Mouse (Mus musculus): ENCODE results near the gene Eml6. TPM values are rescaled to one million over a fixed set of nuclear protein-coding genes. Genes with fewer than 3 reads are reported as not detected.

Eml6 gene
- polyA plus RNA-seq, 1 experiment, result 2.5 TPM

DNA sequence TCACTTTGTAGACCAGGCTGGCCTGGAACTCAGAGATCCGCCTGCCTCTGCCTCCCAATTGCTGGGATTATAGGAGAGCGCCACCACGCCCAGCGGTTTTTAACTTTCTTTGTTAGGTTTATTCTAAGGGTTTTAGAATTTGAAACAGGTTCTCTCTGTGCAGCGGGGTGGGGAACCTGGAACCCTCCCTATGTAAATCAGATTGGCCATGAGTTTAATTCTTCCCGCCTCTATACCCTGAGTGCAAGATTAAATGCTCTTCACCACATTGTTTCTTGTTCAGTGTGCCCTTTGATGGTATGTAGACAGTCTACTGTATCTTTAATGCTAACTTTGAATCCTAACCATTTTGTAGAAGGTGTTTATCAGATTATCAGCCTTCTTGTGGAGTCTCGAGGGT, 311.7 kb downstream of the Eml6 start:
- 89% methylated on average over 7 of the region's 7 CpGs for WGBS
- TF ChIP-seq POLR2A (IDR thresholded peaks at IDR 0.05; ENCODE audit: low read depth, low read length) (no peak), CTCF (conservative IDR thresholded peaks at IDR 0.05; ENCODE audit: insufficient read depth, insufficient read length, low read depth, low read length) (no peak)

DNA sequence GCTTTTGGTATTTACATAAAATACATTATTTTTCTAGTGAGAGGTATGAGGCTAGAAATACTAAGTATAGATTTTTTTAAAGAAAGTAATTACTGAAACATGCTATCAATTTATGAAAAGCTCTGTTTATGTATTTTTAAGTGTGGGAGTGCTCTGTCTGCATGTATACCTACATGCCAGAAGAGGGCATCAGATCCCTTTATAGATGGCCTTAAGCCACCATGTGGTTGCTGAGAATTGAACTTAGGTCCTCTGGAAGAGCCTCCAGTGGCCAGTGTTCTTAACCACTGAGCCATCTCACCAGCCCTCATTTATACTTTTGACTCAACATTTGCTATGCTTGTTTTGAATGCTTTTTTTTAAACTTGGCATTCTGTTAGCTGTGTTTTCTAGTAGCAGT, 316.3 kb downstream of the Eml6 start:
- Histone ChIP-seq H3K4me1 (ENCODE audit: control insufficient read depth, insufficient read depth, low read length) (peaks cover under 1% of the 10 kb centered on the region), H3K4me3 (ENCODE audit: insufficient read depth, low read depth, low read length) (no peak overlapping the region), H3K27me3 (replicated peaks; ENCODE audit: control insufficient read depth, insufficient read depth, low read length) (no peaks in the 10 kb centered on the region), H3K36me3 (ENCODE audit: control insufficient read depth, insufficient read depth, low read length) (no peaks in the 10 kb centered on the region), H3K27ac (ENCODE audit: insufficient read depth, low read depth, low read length) (no peak overlapping the region)
- DNase-seq, result no peak
- TF ChIP-seq CTCF (conservative IDR thresholded peaks at IDR 0.05; ENCODE audit: insufficient read depth, insufficient read length, low read depth, low read length), result no peak; the same call in 1 of the 2 replicates
- no peak for TF ChIP-seq POLR2A (IDR thresholded peaks at IDR 0.05; ENCODE audit: low read depth, low read length)

More for the DNA sequence above, 311.7 kb downstream of the Eml6 start:
- H3K4me3 ChIP-seq (ENCODE audit: insufficient read depth, low read depth, low read length), result no peak overlapping the region
- no peak overlapping the region for H3K27ac ChIP-seq (ENCODE audit: insufficient read depth, low read depth, low read length)
- no peak for DNase-seq
- H3K27me3 ChIP-seq (replicated peaks; ENCODE audit: control insufficient read depth, insufficient read depth, low read length), result no peaks in the 10 kb centered on the region
- peaks cover 5% of the 10 kb centered on the region for H3K4me1 ChIP-seq (ENCODE audit: control insufficient read depth, insufficient read depth, low read length)
- H3K36me3 ChIP-seq (ENCODE audit: control insufficient read depth, insufficient read depth, low read length), result no peaks in the 10 kb centered on the region

DNA sequence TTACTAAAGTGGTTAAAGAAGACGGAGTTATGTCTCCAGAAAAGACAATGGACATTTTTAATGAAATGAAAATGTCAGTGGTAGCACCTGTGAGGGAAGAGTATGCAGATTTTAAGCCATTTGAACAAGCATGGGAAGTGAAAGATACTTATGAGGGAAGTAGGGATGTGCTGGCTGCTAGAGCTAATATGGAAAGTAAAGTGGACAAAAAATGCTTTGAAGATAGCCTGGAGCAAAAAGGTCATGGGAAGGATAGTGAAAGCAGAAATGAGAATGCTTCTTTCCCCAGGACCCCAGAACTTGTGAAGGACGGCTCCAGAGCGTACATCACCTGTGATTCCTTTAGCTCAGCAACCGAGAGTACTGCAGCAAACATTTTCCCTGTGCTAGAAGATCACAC, 319.0 kb downstream of the Eml6 start:
- H3K4me1 ChIP-seq (ENCODE audit: control insufficient read depth, insufficient read depth, low read length), result peaks cover 2% of the 10 kb centered on the region
- TF ChIP-seq POLR2A (IDR thresholded peaks at IDR 0.05; ENCODE audit: low read depth, low read length) (no peak), CTCF (conservative IDR thresholded peaks at IDR 0.05; ENCODE audit: insufficient read depth, insufficient read length, low read depth, low read length) (no peak)
- H3K27me3 ChIP-seq (replicated peaks; ENCODE audit: control insufficient read depth, insufficient read depth, low read length), result no peaks in the 10 kb centered on the region
- no peaks in the 10 kb centered on the region for H3K36me3 ChIP-seq (ENCODE audit: control insufficient read depth, insufficient read depth, low read length)
- no peak overlapping the region for H3K27ac ChIP-seq (ENCODE audit: insufficient read depth, low read depth, low read length)
- 91% methylated on average over 4 of the region's 4 CpGs for WGBS
- DNase-seq, result no peak
- no peak overlapping the region for H3K4me3 ChIP-seq (ENCODE audit: insufficient read depth, low read depth, low read length)

DNA sequence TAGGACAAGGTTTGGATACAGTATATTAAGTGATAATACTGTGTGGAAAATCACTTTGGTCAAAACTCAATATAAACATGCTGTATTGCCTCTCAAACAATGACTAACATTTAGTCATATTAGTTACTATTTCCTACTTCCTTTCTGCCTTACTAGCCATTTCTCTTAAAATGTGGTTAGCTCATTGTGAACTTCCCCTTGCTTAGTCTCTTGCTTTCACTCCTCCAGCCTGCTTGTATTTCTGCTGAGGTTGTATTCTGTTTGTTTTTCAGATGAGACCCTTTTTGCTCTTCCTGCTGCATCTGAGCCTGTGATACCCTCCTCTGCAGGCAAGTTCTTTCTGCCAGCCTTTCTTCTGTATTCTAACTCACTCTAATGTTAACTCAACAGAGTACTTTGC, 320.6 kb downstream of the Eml6 start:
- no peak for DNase-seq
- no peaks in the 10 kb centered on the region for H3K36me3 ChIP-seq (ENCODE audit: control insufficient read depth, insufficient read depth, low read length)
- peaks cover 2% of the 10 kb centered on the region for H3K4me1 ChIP-seq (ENCODE audit: control insufficient read depth, insufficient read depth, low read length)
- TF ChIP-seq POLR2A (IDR thresholded peaks at IDR 0.05; ENCODE audit: low read depth, low read length), result no peak
- no peak for TF ChIP-seq CTCF (conservative IDR thresholded peaks at IDR 0.05; ENCODE audit: insufficient read depth, insufficient read length, low read depth, low read length)
- no peak overlapping the region for H3K4me3 ChIP-seq (ENCODE audit: insufficient read depth, low read depth, low read length)
- no peak overlapping the region for H3K27ac ChIP-seq (ENCODE audit: insufficient read depth, low read depth, low read length)
- no peaks in the 10 kb centered on the region for H3K27me3 ChIP-seq (replicated peaks; ENCODE audit: control insufficient read depth, insufficient read depth, low read length)

DNA sequence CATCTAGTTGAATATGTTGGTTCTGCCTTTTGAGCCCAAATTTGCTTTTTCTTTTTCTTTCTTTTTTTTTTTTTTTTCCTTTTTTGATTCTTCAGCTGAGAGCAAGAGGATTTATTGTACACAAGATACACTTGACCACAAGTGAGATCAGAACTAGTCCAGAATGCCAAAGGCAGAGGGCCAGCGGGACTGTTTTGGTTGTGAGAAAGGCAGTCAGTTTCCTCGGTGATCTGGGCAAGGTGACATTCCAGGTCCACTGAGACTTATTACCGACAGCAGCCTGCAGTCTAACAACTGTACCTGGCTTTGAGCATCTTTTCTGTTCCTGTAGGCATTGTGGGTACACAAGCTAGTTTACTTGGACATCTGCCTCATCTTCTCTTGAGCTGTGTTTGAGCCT, 323.1 kb downstream of the Eml6 start:
- DNase-seq, result peak; percentile 20
- Histone ChIP-seq H3K4me3 (ENCODE audit: insufficient read depth, low read depth, low read length) (no peak overlapping the region), H3K4me1 (ENCODE audit: control insufficient read depth, insufficient read depth, low read length) (peaks cover 2% of the 10 kb centered on the region), H3K36me3 (ENCODE audit: control insufficient read depth, insufficient read depth, low read length) (no peaks in the 10 kb centered on the region), H3K27me3 (replicated peaks; ENCODE audit: control insufficient read depth, insufficient read depth, low read length) (no peaks in the 10 kb centered on the region), H3K27ac (ENCODE audit: insufficient read depth, low read depth, low read length) (no peak overlapping the region)
- 54% methylated on average over 3 of the region's 3 CpGs for WGBS
- TF ChIP-seq POLR2A (IDR thresholded peaks at IDR 0.05; ENCODE audit: low read depth, low read length) (no peak), CTCF (conservative IDR thresholded peaks at IDR 0.05; ENCODE audit: insufficient read depth, insufficient read length, low read depth, low read length) (no peak)

DNA sequence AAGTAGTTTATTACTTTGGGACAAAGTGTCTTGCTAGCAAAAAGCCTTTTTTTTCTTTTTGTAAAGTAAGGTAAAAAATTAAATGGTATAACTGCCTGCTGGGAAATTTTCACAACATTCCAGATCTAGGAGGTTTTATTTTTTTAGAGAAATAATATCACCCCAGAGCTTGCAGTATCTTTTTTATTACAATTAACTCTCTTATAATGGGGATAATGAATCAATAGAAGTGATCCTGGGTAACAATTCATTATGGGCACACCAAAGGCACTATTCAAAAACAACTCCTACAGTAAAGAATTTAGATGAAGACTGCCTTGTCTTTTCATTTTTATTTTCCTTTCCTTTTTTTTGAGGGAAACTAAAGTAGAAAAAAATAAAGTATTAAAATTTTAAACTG, 331.1 kb downstream of the Eml6 start:
- no peak for TF ChIP-seq POLR2A (IDR thresholded peaks at IDR 0.05; ENCODE audit: low read depth, low read length)
- no peak for TF ChIP-seq CTCF (conservative IDR thresholded peaks at IDR 0.05; ENCODE audit: insufficient read depth, insufficient read length, low read depth, low read length)
- H3K4me1 ChIP-seq (ENCODE audit: control insufficient read depth, insufficient read depth, low read length), result no peaks in the 10 kb centered on the region
- no peak overlapping the region for H3K27ac ChIP-seq (ENCODE audit: insufficient read depth, low read depth, low read length)
- DNase-seq, result no peak
- no peaks in the 10 kb centered on the region for H3K36me3 ChIP-seq (ENCODE audit: control insufficient read depth, insufficient read depth, low read length)
- no peak overlapping the region for H3K4me3 ChIP-seq (ENCODE audit: insufficient read depth, low read depth, low read length)
- no peaks in the 10 kb centered on the region for H3K27me3 ChIP-seq (replicated peaks; ENCODE audit: control insufficient read depth, insufficient read depth, low read length)

DNA sequence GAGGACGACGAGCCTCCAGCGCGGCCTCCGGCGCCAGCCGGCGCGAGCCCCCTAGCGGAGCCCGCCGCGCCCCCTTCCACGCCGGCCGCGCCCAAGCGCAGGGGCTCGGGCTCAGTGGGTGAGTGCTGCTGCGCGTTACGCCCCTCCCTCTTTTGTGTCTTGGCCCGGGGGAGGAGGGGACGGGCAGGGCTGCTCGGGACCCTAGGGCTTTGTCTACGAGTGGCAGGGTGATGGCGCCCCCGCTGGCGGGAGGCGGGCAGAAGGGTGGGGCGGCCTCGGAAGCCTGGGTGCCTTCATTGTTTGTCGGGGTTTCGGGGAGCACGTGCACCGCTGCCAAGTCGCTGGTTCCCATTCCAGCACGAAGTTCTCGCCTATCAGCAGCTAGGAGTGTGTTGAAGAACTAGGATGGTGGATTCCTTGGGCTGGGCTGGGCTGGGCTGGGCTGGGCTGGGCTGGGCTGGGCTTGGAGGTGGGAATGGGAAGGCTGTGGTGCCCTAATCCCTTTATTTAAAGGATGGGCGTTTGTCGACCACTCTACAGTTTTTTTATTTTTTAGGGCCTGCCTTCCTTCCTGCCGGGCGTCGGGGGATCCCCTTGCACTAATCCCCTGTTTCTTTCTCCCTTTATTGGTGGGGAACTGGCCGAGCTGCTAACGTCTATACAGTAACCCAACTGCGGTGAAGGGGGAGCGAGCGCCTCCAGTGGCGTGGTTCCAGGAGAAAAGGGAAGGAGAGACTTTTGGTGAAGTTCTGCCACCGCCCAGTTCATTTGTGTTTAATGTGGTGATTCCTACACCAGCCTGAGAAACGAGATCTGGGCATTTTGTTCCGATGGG, 332.0 kb downstream of the Eml6 start:
- H3K4me3 ChIP-seq (ENCODE audit: insufficient read depth, low read depth, low read length), result peak overlapping the region; percentile 79
- peak; percentile 86 for DNase-seq
- no peaks in the 10 kb centered on the region for H3K36me3 ChIP-seq (ENCODE audit: control insufficient read depth, insufficient read depth, low read length)
- H3K27me3 ChIP-seq (replicated peaks; ENCODE audit: control insufficient read depth, insufficient read depth, low read length), result no peaks in the 10 kb centered on the region
- H3K27ac ChIP-seq (ENCODE audit: insufficient read depth, low read depth, low read length), result peak overlapping the region; percentile 14
- WGBS, result under 1% methylated on average over 52 of the region's 53 CpGs
- peak; percentile 58 for TF ChIP-seq CTCF (conservative IDR thresholded peaks at IDR 0.05; ENCODE audit: insufficient read depth, insufficient read length, low read depth, low read length)
- TF ChIP-seq POLR2A (IDR thresholded peaks at IDR 0.05; ENCODE audit: low read depth, low read length), result no peak
- H3K4me1 ChIP-seq (ENCODE audit: control insufficient read depth, insufficient read depth, low read length), result no peaks in the 10 kb centered on the region

Other genes with a start within 250 kb of the Eml6 start
- 0.05 and 0.15 TPM in 2 replicates for gene 4931440F15Rik, start 200.4 kb downstream of the Eml6 start, polyA plus RNA-seq (2012; rRNA removed)
- 118 and 140 TPM in 2 replicates for gene Sptbn1, start 242.1 kb upstream of the Eml6 start, polyA plus RNA-seq (2012; rRNA removed)

Measured in kidney, adult 2 months (tissue).